Mouse (Mus musculus): ENCODE measurements around the gene Tnfaip2. TPM values are rescaled to one million over a fixed set of nuclear protein-coding genes. Genes with fewer than 3 reads are reported as not detected.
A peak's percentile ranks its signal among the peaks of the same experiment; 100 is the strongest.

Tnfaip2 gene
- polyA plus RNA-seq, 1 experiment from 2014 or later = 12.8 TPM

DNA sequence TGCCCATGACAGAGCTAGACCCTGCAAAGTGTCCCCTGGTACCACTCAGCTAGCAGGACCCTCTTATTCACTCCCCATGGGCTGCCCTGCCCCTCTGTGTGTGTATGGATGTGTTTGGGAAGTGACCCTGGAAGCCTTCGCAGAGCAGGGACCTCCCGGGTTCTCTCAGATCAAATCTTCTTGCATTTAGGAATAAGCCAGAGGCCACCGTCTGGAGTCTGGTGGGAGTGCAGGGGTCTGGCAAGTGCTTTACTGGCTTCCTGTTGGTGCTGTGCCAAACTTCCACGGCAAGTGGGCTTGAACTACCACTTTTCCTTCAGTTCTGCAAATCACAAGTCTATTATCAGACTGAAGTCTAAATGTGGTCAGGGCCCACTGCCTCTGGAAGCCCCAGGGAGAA is 11.8 kb downstream of the Tnfaip2 start:
- H3K9me3 ChIP-seq = no peaks in the 10 kb centered on the region
- peaks cover 46% of the 10 kb centered on the region for H3K4me1 ChIP-seq
- 0 out of 2 replicates have a peak overlapping the region, but pooled peaks have one; percentile 25 for H3K27ac ChIP-seq
- DNase-seq (ENCODE audit: low spot score) = no peak
- H3K27me3 ChIP-seq (ENCODE audit: insufficient read depth, poor library complexity, severe bottlenecking) = peaks cover 80% of the 10 kb centered on the region
- H3K36me3 ChIP-seq = peaks cover 11% of the 10 kb centered on the region; the same call in 1 of the 2 replicates
- no peak overlapping the region for H3K4me3 ChIP-seq
- WGBS = 24% methylated on average over 4 of the region's 4 CpGs

DNA sequence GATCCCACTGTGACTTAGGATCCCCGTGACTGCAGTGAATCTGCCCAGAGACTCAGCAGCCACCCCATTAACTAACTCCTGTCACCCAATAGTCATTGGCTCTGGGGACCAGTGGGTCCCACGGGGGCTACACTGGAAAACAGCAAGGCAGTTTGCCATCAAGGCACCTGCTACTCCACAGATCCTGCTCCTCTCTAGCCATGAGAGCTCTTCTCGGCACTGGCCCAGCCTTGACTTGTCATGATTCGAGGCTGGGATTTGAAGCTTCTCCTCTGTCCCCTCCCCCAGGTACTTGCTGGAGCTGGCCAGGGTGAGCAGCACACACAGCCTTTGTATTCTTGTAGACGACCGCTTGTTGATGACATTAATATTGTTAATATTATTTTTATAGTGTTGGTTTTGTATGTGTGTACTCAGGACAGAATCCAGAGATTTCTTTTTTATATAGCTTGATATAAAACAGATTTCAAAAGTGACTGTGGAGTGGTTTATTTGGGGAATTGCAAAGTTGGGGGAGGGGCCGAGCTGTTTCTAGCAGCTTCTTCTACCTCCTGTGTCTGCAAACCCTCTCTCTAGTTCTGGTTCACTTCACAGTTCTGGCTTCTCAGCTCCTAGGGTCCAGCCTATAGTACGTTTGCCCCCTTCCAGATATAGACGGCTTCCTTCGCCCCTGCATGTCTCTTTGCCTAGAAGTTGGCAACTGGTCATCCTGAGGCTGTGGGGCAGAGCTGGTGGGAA is 12.4 kb downstream of the Tnfaip2 start:
- 59% methylated on average over 10 of the region's 10 CpGs for WGBS
- Histone ChIP-seq H3K27me3 (ENCODE audit: insufficient read depth, poor library complexity, severe bottlenecking) (peaks cover 73% of the 10 kb centered on the region), H3K36me3 (peaks cover 11% of the 10 kb centered on the region; the same call in 1 of the 2 replicates), H3K4me1 (peaks cover 39% of the 10 kb centered on the region), H3K9me3 (no peaks in the 10 kb centered on the region), H3K27ac (peak overlapping the region; percentile 31; the same call in 1 of the 2 replicates), H3K4me3 (no peak overlapping the region)
- no peak for DNase-seq (ENCODE audit: low spot score)

DNA sequence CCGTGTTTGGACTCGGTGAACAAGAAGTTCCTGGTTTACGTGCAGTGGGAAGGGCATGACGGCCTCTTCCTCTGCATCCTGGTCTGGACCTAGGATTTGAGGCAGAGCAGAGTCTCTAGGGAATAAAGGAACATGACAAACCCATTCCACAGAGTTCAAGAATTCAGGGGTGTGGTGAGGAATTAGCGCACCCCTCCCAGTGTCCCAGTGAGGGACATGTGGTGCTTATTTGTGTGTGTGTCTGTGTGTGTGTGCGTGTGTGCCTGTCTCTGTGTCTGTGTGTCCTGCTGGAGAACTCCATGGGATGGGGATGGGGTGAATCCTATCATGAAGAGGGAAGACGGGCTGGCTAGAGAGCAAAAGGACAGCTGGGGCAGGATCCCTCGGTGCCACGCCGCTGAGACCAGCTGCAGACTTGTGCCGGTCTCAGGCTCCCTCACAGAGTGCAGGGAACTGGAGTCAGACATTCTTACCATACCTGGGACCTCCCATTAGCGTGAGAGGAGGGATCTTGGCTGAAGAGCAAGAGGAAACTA is 13.1 kb downstream of the Tnfaip2 start:
- no peak for DNase-seq (ENCODE audit: low spot score)
- Histone ChIP-seq H3K27me3 (ENCODE audit: insufficient read depth, poor library complexity, severe bottlenecking) (peaks cover 67% of the 10 kb centered on the region), H3K4me3 (no peak overlapping the region), H3K27ac (peak overlapping the region; percentile 60; the same call in 1 of the 2 replicates), H3K36me3 (peaks cover 11% of the 10 kb centered on the region; the same call in 1 of the 2 replicates), H3K9me3 (no peaks in the 10 kb centered on the region), H3K4me1 (peaks cover 32% of the 10 kb centered on the region)
- WGBS = 49% methylated on average over 12 of the region's 12 CpGs

DNA sequence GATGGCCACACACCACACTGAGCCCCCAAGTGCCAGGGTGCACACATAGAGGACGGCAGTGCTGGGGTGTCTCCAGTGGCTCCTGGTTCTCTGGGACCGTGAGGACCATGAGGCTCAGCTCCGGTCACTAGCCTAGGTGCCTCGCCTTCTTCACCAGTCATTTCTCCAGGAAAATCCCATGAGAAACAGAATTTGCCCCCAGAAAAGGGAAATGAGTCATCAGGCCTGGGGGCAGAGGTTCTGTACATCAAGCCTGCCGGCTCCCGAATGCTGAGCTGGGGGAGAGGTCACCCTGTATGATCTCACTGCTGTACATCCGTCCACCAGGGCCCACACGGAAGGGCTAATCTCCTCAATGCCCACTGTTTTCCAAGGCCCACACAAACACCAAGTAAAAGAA is 13.6 kb downstream of the Tnfaip2 start:
- Histone ChIP-seq H3K9me3 (no peaks in the 10 kb centered on the region), H3K4me3 (no peak overlapping the region), H3K4me1 (peaks cover 29% of the 10 kb centered on the region), H3K36me3 (peaks cover 7% of the 10 kb centered on the region; the same call in 1 of the 2 replicates), H3K27ac (peak overlapping the region; percentile 60; the same call in 1 of the 2 replicates), H3K27me3 (ENCODE audit: insufficient read depth, poor library complexity, severe bottlenecking) (peaks cover 62% of the 10 kb centered on the region)
- 54% methylated on average over 8 of the region's 8 CpGs for WGBS
- DNase-seq (ENCODE audit: low spot score) = no peak

DNA sequence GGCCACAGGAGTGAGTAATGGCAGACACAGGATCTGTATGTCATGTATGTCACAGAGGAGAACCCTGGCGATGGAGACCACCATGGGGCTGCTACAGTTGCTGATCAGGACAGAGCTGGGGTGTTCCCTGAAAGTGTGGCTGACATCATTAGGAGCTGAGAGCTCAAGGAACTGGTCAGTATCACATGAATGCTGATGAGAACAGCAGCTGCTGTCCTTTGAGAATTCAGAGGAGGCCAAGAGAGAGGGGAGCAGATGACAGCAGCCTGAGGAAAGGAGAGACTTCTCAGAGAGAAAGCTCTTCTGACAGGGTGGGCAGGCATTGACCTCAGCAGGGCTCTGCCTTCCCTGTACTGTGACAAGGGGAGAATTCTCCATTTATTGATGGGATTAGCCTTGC is 15.5 kb downstream of the Tnfaip2 start:
- no peak for DNase-seq (ENCODE audit: low spot score)
- 66% methylated on average over 1 of the region's 1 CpGs for WGBS
- Histone ChIP-seq H3K36me3 (no peaks in the 10 kb centered on the region), H3K4me3 (no peak overlapping the region), H3K27ac (no peak overlapping the region), H3K27me3 (ENCODE audit: insufficient read depth, poor library complexity, severe bottlenecking) (peaks cover 45% of the 10 kb centered on the region), H3K9me3 (no peaks in the 10 kb centered on the region), H3K4me1 (peaks cover 36% of the 10 kb centered on the region)

DNA sequence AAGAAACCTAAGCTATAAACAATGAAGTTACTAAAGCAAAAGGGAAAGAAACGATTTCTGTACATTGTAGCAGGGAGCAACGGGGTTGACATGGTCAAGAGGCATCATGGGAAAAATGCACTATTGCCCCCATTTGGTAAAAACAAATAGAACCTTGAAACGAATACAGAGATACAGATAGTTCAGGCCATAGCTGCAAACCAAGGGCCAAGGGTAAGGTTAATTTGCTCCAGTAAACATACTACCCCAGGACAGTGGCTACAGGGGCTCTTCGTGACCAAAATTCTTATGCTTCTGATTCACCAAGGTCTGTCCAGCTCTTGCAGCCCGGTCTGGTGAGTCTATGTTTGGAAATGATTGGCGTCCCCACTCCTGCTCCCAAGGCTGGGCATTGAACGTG is 21.3 kb downstream of the Tnfaip2 start:
- H3K36me3 ChIP-seq = no peaks in the 10 kb centered on the region
- 76% methylated on average over 7 of the region's 7 CpGs for WGBS
- no peaks in the 10 kb centered on the region for H3K9me3 ChIP-seq
- peaks cover 16% of the 10 kb centered on the region for H3K4me1 ChIP-seq
- peaks cover 18% of the 10 kb centered on the region for H3K27me3 ChIP-seq (ENCODE audit: insufficient read depth, poor library complexity, severe bottlenecking)
- no peak for DNase-seq (ENCODE audit: low spot score)
- no peak overlapping the region for H3K4me3 ChIP-seq
- H3K27ac ChIP-seq = no peak overlapping the region

DNA sequence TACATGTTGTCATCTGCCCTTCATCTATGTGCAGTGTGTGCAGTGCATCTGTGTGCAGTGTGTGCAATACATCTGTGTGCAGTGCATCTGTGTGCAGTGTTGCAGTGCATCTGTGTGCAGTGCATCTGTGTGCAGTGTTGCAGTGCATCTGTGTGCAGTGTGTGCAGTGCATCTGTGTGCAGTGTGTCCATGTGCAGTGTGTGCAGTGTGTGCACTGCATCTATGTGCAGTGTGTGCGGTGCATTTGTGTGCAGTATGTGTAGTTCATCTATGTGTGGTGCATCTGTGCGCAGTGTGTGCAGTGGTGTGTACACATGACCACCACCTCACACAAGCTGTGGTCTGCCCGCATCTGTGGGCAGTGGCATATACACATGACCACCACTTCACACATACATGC is 24.1 kb downstream of the Tnfaip2 start:
- DNase-seq (ENCODE audit: low spot score) = no peak
- Histone ChIP-seq H3K27ac (no peak overlapping the region), H3K9me3 (no peaks in the 10 kb centered on the region), H3K27me3 (ENCODE audit: insufficient read depth, poor library complexity, severe bottlenecking) (peaks cover 19% of the 10 kb centered on the region), H3K4me1 (peaks cover 13% of the 10 kb centered on the region), H3K36me3 (no peaks in the 10 kb centered on the region), H3K4me3 (no peak overlapping the region)
- WGBS = 95% methylated on average over 3 of the region's 3 CpGs

DNA sequence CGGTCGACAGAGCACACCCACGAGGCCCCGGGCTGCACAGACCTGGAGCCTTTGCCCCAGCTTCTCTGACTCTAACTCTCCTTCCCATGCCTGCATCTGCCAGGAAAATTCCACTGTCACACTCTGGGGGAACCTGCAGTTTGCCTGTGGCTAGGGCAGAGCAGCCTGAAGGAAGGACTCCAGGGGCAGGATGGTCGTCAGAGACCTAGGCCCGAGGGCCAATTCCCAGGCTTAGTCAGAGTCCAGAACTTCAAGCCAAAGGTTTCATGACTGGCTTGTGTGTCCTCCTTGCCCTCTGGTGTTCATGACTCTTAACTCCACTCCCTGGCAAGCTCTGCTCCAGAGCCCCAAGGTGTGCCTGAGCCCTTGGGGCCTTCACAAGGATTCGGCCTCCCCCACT is 25.9 kb downstream of the Tnfaip2 start:
- 70% methylated on average over 7 of the region's 7 CpGs for WGBS

DNA sequence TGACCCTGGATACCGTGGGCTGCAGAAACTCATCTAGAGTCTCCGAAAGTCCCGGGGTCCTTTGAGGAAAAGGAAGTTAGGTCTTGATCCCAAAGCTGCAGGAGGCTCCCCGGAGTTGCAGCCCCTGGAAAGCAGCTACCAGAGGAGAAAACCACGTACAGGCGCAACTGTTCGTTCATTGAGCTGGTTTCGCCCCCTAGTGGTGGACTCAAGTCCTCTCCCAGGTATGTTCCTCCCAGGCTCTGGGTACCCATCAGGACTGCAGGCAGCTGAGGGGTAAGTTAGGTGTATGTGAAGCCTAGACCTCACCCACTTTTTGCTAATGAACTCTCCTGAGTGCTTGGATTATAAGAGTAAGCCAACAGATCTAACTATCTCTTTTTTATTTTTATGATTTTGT is 27.2 kb downstream of the Tnfaip2 start:
- 7% methylated on average over 8 of the region's 8 CpGs for WGBS
- DNase-seq (ENCODE audit: low spot score) = peak; percentile 89
- Histone ChIP-seq H3K27me3 (ENCODE audit: insufficient read depth, poor library complexity, severe bottlenecking) (peaks cover 22% of the 10 kb centered on the region), H3K4me3 (no peak overlapping the region), H3K4me1 (peaks cover 4% of the 10 kb centered on the region), H3K27ac (no peak overlapping the region), H3K9me3 (no peaks in the 10 kb centered on the region), H3K36me3 (no peaks in the 10 kb centered on the region)

More for the DNA sequence above, 25.9 kb downstream of the Tnfaip2 start:
- no peak overlapping the region for H3K4me3 ChIP-seq
- DNase-seq (ENCODE audit: low spot score) = no peak
- peaks cover 8% of the 10 kb centered on the region for H3K4me1 ChIP-seq
- H3K27ac ChIP-seq = no peak overlapping the region
- peaks cover 21% of the 10 kb centered on the region for H3K27me3 ChIP-seq (ENCODE audit: insufficient read depth, poor library complexity, severe bottlenecking)
- no peaks in the 10 kb centered on the region for H3K36me3 ChIP-seq
- no peaks in the 10 kb centered on the region for H3K9me3 ChIP-seq

DNA sequence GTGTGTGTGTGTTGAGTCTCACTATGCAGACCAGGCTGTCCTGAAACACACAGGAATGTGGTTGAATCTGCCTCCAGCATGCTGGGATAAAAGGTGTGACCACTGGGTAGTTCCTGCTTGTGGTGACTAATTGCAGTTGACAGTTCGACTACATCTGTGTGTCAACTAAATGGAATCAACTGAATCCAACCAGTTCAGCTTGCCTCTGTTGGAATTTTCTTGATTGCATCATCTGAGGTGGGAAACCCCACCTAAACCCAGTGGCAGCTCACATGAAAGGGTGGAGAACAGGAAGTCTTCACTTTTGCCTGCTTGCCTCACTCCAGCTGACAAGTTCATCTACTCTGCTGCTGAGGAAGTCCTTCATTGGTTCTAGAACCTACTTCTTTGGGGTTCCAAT is 28.9 kb downstream of the Tnfaip2 start:
- Histone ChIP-seq H3K36me3 (no peaks in the 10 kb centered on the region), H3K4me3 (no peak overlapping the region), H3K27ac (no peak overlapping the region), H3K27me3 (ENCODE audit: insufficient read depth, poor library complexity, severe bottlenecking) (peaks cover 21% of the 10 kb centered on the region), H3K9me3 (no peaks in the 10 kb centered on the region), H3K4me1 (peaks cover 4% of the 10 kb centered on the region)
- WGBS = 79% methylated on average over 1 of the region's 1 CpGs
- no peak for DNase-seq (ENCODE audit: low spot score)

DNA sequence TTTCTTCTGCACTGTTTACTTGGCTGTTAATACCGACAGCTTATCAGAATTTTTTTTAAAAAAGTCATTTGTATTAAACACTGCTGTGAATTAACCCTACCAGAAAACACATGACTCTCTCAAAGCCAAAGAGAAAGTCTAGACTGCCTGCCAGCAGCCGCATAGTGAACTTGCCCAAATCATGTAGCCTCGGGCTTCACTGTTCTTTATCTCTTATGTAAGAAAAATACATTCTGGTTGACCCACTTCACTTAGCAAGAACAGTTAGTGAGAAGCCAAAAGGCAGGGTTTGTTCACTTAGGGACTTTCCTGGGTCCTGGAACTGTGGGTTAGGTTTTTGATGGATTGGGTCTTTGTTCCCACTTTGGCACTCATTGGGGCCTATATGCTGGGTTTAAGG is 29.5 kb downstream of the Tnfaip2 start:
- WGBS = 80% methylated on average over 3 of the region's 3 CpGs
- H3K4me1 ChIP-seq = peaks cover 4% of the 10 kb centered on the region

DNA sequence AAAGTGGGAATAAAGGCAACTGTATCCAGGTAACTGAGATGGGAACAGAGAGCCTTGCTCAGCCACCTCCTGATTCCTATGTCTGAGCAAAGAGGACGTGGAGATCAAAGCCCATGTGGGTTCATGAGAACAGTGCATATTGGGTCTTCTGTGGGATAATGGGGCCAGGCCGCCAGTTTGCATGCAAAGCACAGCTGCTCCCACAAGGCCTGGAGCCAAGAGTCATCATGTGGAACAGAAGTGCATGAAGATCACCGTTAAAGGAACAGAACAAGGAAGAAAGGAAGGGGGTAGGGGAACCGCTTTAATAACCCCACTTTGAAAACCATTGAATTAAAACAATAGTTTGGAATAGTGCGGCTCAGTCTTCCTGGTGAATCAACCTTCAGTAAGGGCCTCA is 30.6 kb downstream of the Tnfaip2 start:
- Histone ChIP-seq H3K27ac (no peak overlapping the region), H3K4me1 (peaks cover 4% of the 10 kb centered on the region), H3K4me3 (no peak overlapping the region), H3K36me3 (no peaks in the 10 kb centered on the region), H3K27me3 (ENCODE audit: insufficient read depth, poor library complexity, severe bottlenecking) (peaks cover 22% of the 10 kb centered on the region), H3K9me3 (peaks cover 2% of the 10 kb centered on the region; the same call in 1 of the 2 replicates)
- 75% methylated on average over 5 of the region's 5 CpGs for WGBS
- DNase-seq (ENCODE audit: low spot score) = no peak

More for the DNA sequence above, 29.5 kb downstream of the Tnfaip2 start:
- Histone ChIP-seq H3K4me3 (no peak overlapping the region), H3K27me3 (ENCODE audit: insufficient read depth, poor library complexity, severe bottlenecking) (peaks cover 17% of the 10 kb centered on the region), H3K27ac (no peak overlapping the region), H3K9me3 (no peaks in the 10 kb centered on the region), H3K36me3 (no peaks in the 10 kb centered on the region)
- DNase-seq (ENCODE audit: low spot score) = no peak

DNA sequence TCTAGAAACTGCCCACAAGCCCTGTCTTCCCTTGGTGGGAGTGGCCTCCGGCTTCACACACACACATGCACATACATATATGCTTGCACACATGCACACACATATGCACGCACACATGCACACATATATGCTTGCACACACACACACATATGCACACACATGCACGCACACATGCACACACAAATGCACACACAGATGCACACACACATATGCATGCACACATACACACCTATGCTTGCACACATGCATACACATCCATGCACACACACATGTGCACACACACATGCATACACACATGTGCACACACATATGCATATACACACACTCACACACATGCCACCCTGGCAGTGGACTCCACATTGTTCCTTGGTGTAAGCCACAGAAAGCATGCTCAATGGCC is 32.1 kb downstream of the Tnfaip2 start:
- no peak overlapping the region for H3K27ac ChIP-seq
- DNase-seq (ENCODE audit: low spot score) = no peak
- 81% methylated on average over 3 of the region's 3 CpGs for WGBS

More for the DNA sequence above, 32.1 kb downstream of the Tnfaip2 start:
- Histone ChIP-seq H3K9me3 (peaks cover 2% of the 10 kb centered on the region; the same call in 1 of the 2 replicates), H3K36me3 (no peaks in the 10 kb centered on the region), H3K27me3 (ENCODE audit: insufficient read depth, poor library complexity, severe bottlenecking) (peaks cover 22% of the 10 kb centered on the region; the same call in 1 of the 2 replicates), H3K4me1 (peaks cover 6% of the 10 kb centered on the region), H3K4me3 (no peak overlapping the region)

Data from heart, embryonic 10.5 days (tissue).